Mouse (Mus musculus) right cerebral cortex, postnatal 36 days (tissue): ENCODE results near the gene Manbal.
A peak's percentile ranks its signal among the peaks of the same experiment; 100 is the strongest.
"Not testable (repeated sequence)": the region's sequence is repeated elsewhere in the genome, so short reads cannot be mapped to it uniquely, and the experiment has no call there.

Experiments used
- DNase-seq, 2 experiments: peaks; one replicate each; pipeline ENCODE4 v3.0.0; 2022; ENCODE audit warnings: low spot score in 2 of 2, mixed read lengths in 1 of 2

The Manbal gene

DNA sequence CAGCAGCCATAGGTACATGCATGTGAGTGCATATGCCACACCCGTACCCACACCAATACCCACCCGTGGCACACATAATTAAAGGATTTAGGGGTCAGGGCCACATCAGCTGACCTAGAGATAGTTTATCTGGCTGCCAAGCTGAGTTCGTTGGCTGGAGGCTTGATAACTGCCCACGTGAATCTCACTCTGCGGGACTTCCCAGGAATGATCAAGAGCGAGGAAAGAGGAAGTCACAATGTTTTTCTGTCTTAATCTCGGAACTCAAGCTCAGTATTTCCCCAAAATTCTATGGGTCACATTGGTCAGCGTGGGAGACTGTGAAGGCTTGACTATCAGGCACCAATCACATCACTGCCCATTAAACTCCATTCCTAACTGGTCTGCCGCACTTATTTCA is 632 bp upstream of the Manbal start:
- DNase-seq: no peak

DNA sequence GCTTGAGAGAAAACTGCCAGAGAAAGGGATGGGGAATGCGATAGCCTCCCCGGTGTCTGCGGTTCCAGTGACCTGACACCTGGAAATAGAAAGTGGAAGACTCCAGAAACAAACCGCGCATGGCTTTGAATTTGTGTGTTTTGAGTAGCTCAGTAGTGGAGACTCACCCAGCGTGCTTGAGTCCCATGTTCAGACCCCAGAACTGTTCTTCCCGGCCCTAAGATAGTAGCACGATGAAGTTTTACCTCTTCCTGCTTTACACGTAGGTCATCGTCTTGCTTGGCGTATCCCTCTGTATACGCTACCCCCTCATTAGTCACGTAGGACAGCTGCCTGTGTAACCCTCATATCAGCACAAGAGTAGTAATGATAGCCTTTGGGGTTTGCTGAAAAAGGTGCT is 597 bp downstream of the Manbal start:
- DNase-seq: no peak

DNA sequence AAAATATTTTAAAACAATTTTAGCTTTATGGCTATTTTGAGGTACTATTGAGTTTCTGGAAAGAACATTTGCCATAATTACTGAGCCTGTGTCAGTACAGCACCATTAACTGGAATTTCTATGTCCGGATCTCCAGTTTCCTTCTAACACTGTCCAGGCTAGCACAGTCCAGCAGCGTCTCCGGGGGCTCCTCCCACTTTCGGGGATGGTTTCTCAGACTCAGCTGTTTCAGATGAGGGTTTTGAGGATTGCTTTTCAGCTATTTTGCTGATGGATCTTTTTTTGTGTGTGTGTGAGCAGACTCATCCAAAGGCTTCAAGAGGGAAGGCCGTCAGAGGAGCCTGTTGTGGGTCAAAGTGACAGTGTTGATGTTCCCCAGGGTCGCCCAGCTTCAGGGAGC is 4.3 kb downstream of the Manbal start:
- DNase-seq: no peak

DNA sequence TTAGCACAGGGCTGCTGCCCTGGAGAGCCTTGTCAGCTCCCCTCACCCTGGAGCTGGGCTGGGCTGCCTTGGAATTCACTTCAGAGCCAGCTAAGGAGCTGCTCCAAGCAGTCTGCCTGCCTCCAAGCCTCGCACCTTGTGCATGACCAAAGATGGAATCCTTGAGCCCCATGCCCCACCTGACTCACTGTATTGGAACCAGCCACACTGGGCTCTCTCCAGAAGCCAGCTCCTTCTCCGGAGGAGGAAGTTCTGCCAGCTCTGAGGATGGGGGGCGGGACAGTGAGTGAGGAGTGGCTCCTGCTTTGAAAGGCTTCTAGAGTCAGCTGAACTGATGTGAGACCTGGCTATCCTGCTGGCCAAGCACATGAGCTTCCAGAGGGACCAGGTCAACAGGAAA is 6.3 kb downstream of the Manbal start:
- DNase-seq: no peak

DNA sequence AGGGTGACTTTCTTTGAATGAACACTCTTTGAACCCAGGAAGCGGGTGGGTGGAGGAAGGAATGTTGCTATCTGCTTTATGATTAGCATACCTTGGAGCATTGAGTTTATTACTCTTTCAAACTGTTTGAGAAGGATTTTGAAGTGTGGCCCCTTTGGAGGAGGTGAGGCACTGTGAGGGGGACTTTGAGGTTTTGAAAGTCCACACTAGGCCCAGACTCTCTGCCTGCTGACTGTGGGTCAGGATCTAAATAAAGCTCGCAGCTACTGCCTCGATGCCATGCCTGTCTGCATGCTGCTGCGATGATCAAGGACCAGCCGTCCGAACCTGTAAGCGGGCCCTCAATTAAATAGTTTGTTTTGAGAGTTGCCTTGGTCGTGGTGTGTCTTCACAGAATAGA is 7.7 kb downstream of the Manbal start:
- DNase-seq: no peak

DNA sequence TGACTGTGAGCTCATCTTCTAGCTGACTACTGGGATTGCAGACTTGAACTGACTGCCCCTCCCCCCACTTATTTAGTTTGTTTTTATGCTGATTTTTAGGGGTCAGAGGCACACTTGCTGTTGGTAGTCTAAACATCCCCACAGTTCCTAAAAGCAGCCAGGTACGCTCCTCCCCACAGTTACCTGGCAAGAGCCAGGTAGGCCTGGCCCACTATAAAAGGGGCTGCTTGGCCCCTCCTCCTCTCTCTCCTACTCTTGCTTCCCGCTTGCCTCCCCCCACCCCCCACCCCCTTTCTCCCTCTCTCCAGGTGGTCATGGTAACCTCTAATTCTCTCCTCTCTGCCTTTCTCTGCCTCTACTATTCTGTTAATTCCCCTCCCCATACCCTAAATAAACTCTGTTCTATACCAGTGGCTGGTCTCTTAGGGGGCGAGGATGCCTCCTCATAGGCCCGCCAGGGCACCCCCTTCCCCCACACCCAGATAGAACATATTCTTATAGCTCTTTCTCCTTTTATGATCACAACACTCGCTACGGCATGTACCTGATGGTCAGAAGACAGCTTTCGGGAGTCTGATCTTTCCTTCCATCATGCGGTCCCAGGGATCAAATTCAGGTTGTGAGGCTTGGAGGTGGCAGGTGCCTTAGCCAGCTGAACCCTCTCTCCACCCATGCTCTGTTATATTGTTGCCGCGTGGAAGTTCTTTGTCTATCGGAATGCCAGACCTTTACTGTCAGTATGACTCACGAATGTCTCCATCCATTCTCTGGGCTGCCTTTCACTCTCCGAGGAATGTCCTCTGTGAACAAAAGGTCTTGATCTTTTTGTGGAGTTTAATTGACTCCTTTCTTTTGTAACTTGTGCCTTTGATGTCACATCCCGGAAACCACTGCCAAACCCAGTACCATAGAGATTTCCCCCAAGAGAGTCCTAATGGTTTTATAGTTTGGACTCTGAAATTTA is 8.7 kb downstream of the Manbal start:
- DNase-seq: no peak

DNA sequence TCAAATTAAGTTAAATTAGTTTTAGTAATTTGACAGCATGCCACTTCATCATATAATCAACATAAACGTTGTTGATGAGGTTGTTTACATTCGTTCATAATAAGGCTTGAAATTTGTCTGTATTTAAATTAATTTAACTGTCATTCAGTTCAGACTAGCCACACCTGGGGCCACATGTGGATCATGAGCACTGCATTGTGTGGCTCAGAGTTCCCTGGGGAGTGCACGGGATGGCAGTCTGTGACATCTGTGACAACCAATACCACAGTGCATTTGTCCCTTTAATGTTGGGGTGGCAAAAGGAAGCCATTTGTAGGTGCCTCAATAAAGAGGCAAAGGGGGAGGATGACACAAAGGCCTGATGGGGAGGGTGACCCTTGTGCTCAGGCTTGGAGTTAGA is 9.6 kb downstream of the Manbal start:
- no peak for DNase-seq

DNA sequence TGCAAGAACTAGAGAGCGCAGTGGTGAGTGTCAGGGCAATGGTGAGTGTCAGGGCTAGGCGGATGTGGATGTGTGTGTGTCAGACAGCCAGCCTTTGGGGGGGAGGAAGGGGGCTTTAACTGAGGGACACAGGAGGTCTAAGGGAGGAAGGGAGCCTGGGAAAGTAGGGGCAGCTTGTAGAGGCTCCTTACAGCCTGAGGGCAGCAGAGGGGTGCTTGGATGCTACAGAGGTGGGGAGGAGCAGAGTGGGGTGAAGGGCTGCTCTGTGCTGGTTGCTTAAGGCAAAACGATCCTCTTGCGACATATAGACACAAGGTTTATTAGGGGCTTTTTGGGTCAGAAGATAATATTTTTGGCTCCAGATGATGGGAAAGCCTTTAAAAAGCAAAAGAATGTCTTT is 17.4 kb downstream of the Manbal start:
- DNase-seq: no peak

DNA sequence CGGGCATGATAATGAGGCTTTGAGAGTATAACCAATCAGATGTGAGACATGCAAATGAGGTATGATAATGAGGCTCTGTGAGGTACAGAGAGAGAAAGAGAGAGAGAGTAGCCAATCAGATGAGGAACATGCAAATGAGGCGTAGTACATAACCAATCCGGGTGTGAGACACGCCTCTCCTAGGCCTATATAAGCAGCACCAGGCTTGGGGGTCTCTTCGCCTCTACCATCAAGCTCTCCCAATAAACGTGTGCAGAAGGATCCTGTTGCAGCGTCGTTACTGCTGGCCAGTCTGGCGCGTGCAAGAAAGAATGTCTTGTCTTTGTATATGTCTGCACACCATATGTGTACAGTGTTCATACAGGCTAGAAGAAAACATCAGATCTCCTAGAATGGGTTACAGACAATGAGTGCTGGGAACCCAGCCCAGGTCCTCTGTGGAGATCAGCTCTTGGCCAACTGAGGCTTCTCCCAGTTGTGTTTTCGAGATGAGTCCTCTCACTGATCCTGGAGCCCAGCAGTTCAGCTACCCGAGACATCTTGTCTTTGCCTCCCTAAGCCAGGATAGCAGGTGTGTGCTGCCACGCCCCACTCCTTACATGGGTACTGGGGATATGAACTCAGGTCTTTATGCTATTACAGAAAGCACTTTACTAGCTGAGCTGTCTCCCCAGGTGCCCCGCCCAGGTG is 21.7 kb downstream of the Manbal start:
- DNase-seq: not testable (repeated sequence)

DNA sequence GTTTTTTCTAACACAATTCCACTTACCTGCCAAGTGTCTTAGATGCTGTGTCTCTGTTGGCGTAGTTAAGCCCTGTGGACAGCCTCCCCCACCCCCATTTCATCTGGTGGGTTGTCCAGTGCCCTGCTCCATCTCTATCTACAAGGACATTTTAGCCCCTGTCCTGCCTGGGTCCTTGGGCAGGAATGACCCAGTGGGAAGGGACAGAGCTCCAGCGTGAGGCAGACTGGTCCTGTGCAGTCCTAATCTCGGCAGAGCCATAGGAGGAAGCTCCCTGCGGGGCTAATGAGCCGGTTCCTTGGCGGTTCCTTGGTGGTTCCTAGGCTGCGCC is 22.2 kb downstream of the Manbal start:
- DNase-seq: no peak

DNA sequence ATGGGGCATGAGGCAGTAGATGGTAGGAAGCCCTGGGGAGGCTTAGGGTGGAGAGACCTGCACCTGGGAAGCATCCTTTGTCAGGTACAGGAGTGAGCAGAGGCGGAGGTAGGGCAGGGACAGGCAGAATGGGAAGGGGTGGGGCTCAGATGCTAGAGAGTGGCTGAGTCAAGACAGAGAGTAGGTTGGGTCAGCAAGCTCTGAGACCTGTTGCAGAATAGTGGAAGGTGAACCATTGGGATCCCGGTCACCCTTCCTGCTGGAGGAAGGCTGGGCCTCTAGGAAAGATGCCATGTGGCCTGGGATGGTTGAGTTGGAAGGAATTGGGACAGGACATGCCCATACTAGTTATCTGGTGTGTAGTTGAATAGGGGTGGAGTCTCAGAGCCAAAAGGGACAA is 24.9 kb downstream of the Manbal start:
- no peak for DNase-seq

DNA sequence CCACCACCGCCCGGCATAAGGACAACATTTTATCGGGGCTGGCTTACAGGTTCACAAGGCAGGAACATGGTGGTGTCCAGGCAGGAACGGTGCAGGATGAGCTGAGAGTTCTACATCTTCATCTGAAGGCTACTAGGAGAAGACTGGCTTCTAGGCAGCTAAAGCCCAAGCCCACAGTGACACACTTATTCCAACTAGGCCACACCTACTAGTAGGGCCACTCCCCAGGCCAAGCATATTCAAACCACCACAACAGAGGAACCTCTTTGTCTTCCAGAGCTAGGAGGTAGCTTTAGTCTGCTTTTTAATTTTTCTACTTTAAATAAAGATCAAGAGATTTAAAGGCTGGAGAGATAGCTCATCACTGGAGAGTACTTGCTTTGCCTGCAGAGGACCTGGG is 26.2 kb downstream of the Manbal start:
- DNase-seq: no peak

DNA sequence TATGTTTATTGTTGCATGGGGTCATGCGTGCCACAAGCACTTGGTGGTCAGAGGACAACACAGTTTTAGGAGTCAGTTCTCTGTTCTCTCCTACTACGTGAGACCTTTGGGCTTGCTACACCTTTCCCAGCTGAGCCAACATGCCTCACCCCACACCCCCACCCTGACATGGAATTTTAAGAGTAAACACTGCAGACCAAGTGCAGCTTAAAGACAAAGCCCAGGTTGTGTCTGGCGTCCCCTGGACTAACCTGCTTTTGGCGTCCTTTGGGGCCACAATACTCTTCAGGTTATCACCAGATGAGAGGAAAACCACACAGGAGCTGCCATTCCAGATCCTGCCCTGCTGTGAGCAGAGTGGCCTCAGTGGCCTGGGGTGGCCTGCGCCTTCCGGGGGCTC is 27.5 kb downstream of the Manbal start:
- no peak for DNase-seq

DNA sequence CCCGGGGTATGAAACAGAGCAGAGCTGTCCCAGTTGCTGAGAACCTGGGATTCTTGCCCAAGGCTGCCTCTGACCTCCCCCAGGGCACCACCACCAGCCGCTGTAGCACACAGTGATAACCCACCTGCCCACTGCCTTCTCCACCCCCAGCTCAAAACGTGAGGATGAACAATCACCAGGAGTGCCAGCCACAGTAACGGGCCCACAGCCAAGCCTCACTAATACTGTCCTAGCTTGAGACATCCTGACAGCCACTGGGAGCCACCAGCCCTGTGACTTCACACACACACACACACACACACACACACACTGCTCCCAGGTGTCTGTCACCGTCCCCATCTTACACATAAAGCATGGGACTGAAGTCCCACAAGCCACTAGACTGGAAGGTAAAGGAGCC is 28.0 kb downstream of the Manbal start:
- DNase-seq: no peak

DNA sequence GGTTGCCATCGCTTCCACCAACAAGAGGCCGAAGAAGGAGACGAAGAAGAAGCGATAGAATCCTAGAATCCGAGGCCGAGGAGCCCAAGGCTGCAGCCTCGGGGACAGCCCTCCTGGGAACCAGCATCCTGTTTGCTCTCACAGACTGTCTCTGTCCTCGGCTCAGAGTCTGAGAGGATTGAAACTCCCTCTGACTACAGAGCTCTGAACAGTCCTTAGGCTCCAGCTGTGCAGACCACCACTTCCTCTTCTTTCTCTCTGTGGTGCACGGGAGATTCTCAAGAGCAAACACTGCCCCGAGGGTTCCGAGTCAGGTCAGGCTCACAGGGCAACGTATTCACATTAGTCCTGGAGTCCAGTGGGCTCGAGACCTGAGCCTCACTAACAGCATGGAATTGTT is 28.6 kb downstream of the Manbal start:
- no peak for DNase-seq

DNA sequence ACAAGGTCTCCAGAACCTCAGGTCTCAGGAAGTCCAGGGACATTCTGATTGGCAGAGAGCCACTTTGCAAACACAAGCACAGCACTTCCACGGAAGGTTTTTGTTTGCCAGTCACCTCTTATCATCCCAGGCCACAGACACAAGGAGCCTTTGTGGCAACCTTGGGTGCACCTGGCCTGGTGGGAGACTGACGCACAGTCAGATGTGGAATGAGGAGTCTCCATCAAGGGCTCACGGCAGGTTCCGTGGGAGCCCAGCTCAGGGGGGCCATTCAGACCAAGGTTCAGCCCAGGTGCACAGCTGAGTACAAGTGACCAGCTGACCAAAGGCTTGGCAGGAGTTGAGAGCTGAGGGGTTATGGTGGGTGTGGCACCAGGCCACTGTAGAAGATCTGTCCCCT is 30.0 kb downstream of the Manbal start:
- DNase-seq: no peak

DNA sequence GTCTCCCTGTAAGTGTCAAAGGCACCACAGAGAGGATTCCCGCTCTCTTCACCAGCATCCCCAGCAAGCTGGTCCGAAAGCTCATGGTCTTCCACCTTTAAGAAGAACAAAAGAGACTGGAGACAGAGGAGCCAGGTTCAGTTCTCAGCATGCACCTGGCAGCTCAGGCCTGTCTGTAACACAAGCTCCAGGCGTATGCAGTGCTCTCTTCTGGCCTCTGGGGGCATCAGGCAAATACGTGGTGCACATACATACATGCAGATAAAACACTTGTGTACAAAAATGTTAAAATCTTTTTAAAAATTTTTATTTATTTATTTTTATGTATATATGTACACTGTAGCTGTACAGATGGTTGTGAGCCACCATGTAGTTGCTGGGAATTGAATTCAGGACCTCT is 31.1 kb downstream of the Manbal start:
- no peak for DNase-seq

DNA sequence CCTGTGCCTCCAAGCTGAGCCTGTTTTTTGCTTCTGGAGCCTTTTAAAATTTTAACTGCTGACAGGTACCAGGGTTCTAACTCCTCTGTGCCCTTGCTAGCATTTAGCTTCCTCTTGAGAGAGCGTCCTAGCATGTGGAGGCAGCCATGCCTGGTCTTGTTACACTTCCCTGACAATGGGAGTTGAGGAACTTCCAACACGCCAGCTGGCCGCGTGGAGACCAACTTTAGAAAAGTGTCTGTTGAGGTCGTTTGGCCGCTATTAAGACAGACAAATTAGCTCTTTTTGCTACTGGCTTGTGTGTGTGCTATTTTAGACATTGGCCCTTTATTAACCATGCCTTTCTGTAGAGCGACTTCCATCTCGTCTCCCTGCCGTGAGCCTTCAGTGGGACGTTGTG is 32.4 kb downstream of the Manbal start:
- DNase-seq: no peak

DNA sequence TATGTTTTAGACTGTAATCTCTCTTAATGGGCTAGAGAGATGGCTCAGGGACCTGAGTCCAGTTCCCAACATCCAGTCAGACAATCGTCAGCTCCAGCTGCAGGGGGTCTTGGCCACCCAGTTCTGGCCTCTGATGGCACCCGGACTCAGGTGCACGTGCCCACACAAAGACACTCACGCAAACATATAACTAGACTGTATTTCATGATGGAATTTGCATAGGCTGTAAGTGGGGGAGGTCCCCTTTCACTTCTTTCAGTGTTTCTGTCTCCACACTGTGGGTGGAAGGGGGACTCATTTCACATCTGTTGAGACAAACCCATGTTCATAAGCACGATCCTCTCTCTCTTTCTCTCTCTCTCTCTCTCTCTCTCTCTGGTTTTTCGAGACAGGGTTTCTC is 33.1 kb downstream of the Manbal start:
- no peak for DNase-seq

DNA sequence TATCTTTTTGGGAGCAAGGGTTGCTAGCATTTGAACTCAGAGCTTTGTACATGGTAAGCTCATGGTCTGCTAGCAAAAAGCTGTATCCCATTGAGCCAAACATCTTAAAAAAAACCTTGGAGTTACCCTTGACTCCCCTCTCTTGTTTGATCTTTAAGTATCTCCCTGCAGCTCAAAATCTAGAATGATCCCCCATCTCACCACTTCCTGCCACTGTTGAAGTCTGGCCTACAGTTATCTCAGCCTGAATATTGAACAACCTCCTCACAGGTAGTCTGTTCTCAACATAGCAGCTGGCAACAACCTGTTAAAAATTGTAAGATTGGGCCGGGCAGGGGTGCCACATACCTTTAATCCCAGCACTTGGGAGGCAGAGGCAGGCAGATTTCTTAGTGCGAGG is 33.9 kb downstream of the Manbal start:
- no peak for DNase-seq

DNA sequence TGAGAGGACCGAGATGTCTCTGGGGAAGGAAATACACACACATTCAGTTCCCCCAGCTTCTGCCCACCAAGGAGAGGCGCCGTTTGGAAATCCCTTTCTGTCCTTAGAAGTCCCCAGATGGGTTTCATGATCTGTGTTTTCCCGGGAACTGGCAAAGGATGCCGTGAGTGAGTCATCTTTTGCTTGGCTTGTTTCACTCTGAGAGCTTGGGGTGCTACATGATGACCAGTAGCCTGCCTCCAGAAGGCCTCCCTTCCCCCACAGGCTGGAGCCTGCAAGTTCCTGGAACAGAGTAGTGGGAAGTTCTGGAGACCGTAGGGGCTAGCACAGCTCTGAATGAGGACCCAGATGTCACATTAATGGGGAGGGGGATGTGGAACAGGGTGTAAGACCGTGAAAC is 40.2 kb downstream of the Manbal start:
- no peak for DNase-seq

DNA sequence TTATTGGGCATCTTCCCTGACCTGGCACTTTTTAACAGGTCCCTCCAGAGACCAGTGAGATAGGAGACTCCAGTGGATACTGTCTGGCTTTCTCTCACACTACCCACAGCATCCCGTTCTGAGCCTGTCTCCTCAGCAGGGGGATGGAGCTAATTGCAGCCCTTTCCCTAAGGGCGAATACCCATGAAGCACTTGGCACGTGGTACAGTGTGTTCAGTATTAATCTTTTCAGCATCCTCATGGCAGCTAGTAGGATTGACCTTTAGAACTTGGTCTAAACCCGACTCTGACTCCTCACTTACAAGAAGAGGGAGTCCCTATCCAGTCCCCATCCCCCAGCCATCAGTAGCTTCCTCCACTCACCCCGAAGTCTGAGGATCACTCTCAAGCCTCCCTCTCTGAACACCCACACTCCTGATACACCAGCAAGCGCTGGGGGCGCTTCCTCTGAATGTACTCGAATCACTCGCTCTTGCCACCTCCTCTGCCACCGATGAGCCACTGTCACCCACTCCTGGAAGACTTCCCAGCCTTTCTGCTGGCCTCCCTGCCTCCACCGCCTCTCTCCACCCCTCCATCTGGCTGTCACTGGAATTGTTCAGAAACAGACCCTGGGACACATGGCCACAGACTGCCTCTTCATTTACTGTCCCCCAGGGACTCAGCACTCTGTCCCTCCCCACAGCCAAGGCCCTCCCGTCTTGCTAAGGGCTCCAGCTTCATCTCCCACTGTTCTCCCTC is 42.6 kb downstream of the Manbal start:
- DNase-seq: peak; percentile 71 to 81
